Mouse (Mus musculus): ENCODE data around the gene Slain1.

- TF ChIP-seq CTCF (IDR thresholded peaks at IDR 0.05; ENCODE audit: low read depth, low read length) (no peak), POLR2A (IDR thresholded peaks at IDR 0.05; ENCODE audit: insufficient read depth, low read length) (no peak), EP300 (IDR thresholded peaks at IDR 0.05; ENCODE audit: insufficient read depth, low read depth, low read length) (no peak)
Measured at GRCm38 (mm10) chr14:103728951-103729725, 79.1 kb downstream of the Slain1 start.
